Mouse (Mus musculus) liver, embryonic 14.5 days (tissue): ENCODE measurements around the gene Lamc1.

Experiments
- CTCF ChIP-seq: IDR thresholded peaks from 2 replicates; pipeline ENCODE4 v1.5.1; 2016; ENCODE audit warnings: antibody characterized with exemption, low read depth, control low read depth
- EP300 ChIP-seq: IDR thresholded peaks from 2 replicates; pipeline ENCODE4 v1.6.1; 2016; ENCODE audit warnings: antibody characterized with exemption, low read depth

DNA sequence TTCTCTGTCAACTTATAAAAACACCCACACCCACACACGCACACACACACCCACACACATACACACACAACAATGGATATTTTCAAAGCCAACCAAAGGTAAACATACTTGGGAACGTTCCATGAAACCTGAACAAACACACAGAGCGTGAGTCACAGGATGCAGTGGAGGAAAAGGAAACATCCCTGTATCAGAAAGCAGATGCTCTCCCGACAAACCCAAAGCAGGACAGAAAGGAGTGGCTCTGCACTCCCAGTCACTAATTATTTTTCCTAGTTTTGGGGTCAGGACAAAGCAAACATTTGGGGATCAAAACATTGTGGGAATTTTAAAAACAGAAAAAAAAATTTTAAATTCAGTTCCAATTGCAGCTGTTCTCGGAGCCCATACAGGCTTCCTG lies 108.3 kb downstream of the Lamc1 start:
- TF ChIP-seq EP300, result no peak
- TF ChIP-seq CTCF, result no peak
